Mouse (Mus musculus): Measurements from ENCODE around the gene Tmtc1. TPM values are rescaled to one million over a fixed set of nuclear protein-coding genes. Genes with fewer than 3 reads are reported as not detected.

Gene Tmtc1
- polyA plus RNA-seq (2012; rRNA removed) = 32.0 and 34.7 TPM in 2 replicates

DNA sequence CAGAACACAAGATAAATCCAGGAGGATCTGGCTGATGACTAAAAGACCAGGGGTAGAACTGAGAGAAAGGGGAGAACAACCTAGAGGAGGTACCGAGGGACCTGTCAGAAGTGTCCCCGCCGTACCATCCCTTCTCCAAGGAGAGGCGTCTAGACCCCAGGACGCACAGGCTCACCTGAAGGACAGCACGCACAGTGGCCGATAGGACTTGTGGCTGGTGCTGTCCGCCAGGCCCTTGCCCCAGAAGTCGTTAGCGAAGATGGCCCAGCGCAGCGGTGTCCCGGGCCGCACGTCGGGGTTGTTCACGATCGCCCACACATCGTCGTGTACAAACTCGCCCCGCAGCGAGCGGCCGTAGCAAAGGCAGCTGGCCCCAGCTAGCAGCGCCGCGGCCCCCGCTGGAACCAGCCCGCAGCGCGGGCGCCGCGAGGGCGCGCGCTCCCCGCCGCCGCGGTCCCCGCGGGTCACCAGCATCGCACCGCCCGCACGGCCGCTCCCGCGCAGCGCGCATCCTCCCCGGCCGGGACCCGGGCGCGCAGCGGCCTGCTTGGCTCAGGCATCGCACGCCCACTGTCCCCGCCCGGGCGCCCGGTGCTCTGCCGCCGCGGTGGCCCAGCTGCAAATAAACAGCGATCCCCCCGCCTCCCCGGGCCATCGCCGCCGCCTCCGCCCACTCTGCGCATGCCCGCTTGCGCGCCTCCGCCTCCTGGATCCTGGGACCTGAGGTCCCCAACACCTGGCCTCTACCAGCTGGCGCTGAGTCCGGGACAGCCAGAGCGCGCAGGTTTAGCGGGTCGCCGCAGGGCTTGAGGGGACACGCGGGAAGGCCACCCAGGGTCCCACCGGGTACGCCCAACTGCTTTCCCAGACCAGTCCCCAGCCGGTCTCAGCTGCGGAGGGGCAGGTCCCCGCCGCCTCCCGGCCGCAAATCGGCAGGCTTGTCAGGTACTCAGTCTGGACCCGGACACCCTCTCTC is at the start of gene Tmtc1:
TSS of gene Tmtc1 (minus strand) at position 664 of the 976 bp plus-strand sequence.

DNA sequence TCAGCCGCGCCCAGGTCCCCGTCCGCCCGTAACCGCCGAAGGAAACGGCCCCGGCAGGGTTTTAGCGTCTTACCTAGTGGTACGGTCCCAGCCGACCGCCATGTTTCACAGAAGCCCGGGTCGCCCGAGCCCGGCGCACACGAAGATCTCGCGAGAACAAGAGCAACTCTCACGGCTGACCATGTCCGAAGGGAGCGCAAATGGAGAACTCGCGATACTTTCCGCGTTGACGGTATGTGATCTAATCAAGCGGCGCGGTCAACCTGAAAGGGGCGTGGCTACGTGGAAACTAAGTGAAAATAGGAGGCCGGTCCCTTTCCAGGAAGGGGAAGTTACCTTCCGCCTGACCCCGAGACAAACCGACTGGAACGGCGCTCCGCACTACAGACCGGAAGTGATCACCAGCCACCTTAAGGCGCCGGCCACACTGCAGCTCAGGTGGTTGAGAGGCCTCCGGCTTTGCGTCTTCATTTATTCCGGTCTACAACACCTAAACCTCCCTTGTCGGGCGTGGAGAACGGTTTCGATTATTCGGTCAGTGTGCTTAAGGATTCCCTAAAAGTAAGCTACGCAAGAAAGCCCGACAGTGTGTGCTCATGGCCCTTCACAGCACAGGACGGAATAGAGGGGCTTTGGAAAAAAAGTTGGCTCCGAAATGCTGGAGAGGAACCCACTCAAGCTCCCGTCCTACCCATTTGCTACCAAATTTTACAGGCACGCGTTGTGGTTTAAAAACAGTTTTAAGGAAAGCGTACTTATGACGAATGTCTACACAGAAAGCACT is 232.1 kb downstream of the Tmtc1 start, which contains the start of gene Ergic2:
TSS of gene Ergic2 (minus strand) at position 478 of the 784 bp plus-strand sequence.

Other genes starting within 250 kb of the Tmtc1 start
- gene Ergic2, start 232.0 kb downstream of the Tmtc1 start, polyA plus RNA-seq (2012; rRNA removed) = 13.6 and 16.2 TPM in 2 replicates

All from ovary, adult 2 months (tissue).